Mouse (Mus musculus): ENCODE data around the gene Prrt2. TPM values are rescaled to one million over a fixed set of nuclear protein-coding genes. Genes with fewer than 3 reads are reported as not detected.

Gene Prrt2
- polyA plus RNA-seq, 1 experiment from 2014 or later: 21.9 TPM

Small RNA genes within 50 kb of the gene (microRNA-seq; reads per million reads assigned to microRNA genes)
- not detected for gene Gm44343 (ENCODE audit: borderline number of aligned reads)

Other genes with a start within 250 kb of the Prrt2 start
- 145 and 148 TPM in 2 replicates for gene Ypel3, start 244.3 kb downstream of the Prrt2 start, polyA plus RNA-seq (2015; fragmentation: Nextera tagmentation; extraction: Ambion mirVana)
- gene Tbx6, start 239.7 kb downstream of the Prrt2 start, polyA plus RNA-seq (2015; fragmentation: Nextera tagmentation; extraction: Ambion mirVana): 0.71 and 0.81 TPM in 2 replicates
- 232 and 234 TPM in 2 replicates for gene Ppp4c, start 228.7 kb downstream of the Prrt2 start, polyA plus RNA-seq (2015; fragmentation: Nextera tagmentation; extraction: Ambion mirVana)
- 0.53 and 0.71 TPM in 2 replicates for gene Fam57b, start 223.5 kb downstream of the Prrt2 start, polyA plus RNA-seq (2015; fragmentation: Nextera tagmentation; extraction: Ambion mirVana)
- gene 4930451I11Rik, start 189.6 kb downstream of the Prrt2 start, polyA plus RNA-seq (2015; fragmentation: Nextera tagmentation; extraction: Ambion mirVana): not detected in 2 replicates
- 0.85 and 1.6 TPM in 2 replicates for gene Doc2a, start 173.8 kb downstream of the Prrt2 start, polyA plus RNA-seq (2015; fragmentation: Nextera tagmentation; extraction: Ambion mirVana)
- 26.8 and 33.3 TPM in 2 replicates for gene Hirip3, start 159.2 kb downstream of the Prrt2 start, polyA plus RNA-seq (2015; fragmentation: Nextera tagmentation; extraction: Ambion mirVana)
- 84.4 and 92.0 TPM in 2 replicates for gene Ino80e, start 158.8 kb downstream of the Prrt2 start, polyA plus RNA-seq (2015; fragmentation: Nextera tagmentation; extraction: Ambion mirVana)
- 50.4 and 50.6 TPM in 2 replicates for gene Taok2, start 136.5 kb downstream of the Prrt2 start, polyA plus RNA-seq (2015; fragmentation: Nextera tagmentation; extraction: Ambion mirVana)
- 34.7 and 37.0 TPM in 2 replicates for gene Tmem219, start 98.3 kb downstream of the Prrt2 start, polyA plus RNA-seq (2015; fragmentation: Nextera tagmentation; extraction: Ambion mirVana)
- 19.1 and 20.2 TPM in 2 replicates for gene Kctd13, start 92.3 kb downstream of the Prrt2 start, polyA plus RNA-seq (2015; fragmentation: Nextera tagmentation; extraction: Ambion mirVana)
- gene Asphd1, start 71.6 kb downstream of the Prrt2 start, polyA plus RNA-seq (2015; fragmentation: Nextera tagmentation; extraction: Ambion mirVana): 0.15 and 0.37 TPM in 2 replicates
- gene Sez6l2, start 70.6 kb downstream of the Prrt2 start, polyA plus RNA-seq (2015; fragmentation: Nextera tagmentation; extraction: Ambion mirVana): 0.63 and 0.88 TPM in 2 replicates
- 106 TPM in 2 replicates for gene Cdipt, start 45.3 kb downstream of the Prrt2 start, polyA plus RNA-seq (2015; fragmentation: Nextera tagmentation; extraction: Ambion mirVana)
- 3.2 TPM in 2 replicates for gene Cdiptos, start 45.1 kb downstream of the Prrt2 start, polyA plus RNA-seq (2015; fragmentation: Nextera tagmentation; extraction: Ambion mirVana)
- gene Mvp, start 6.6 kb downstream of the Prrt2 start, polyA plus RNA-seq (2015; fragmentation: Nextera tagmentation; extraction: Ambion mirVana): 12.0 and 12.5 TPM in 2 replicates
- gene Pagr1b, start 4.7 kb downstream of the Prrt2 start, polyA plus RNA-seq (2015; fragmentation: Nextera tagmentation; extraction: Ambion mirVana): 0.33 and 0.43 TPM in 2 replicates
- gene Pagr1a, start 3.9 kb downstream of the Prrt2 start, polyA plus RNA-seq (2015; fragmentation: Nextera tagmentation; extraction: Ambion mirVana): 40.9 and 73.0 TPM in 2 replicates
- 55.0 and 78.2 TPM in 2 replicates for gene Gm42742, start 114 bp downstream of the Prrt2 start, polyA plus RNA-seq (2015; fragmentation: Nextera tagmentation; extraction: Ambion mirVana)
- 75.2 and 79.8 TPM in 2 replicates for gene Maz, start 5.8 kb upstream of the Prrt2 start, polyA plus RNA-seq (2015; fragmentation: Nextera tagmentation; extraction: Ambion mirVana)
- gene Kif22, start 21.3 kb upstream of the Prrt2 start, polyA plus RNA-seq (2015; fragmentation: Nextera tagmentation; extraction: Ambion mirVana): 87.5 and 90.6 TPM in 2 replicates
- not detected in 2 replicates for gene Zg16, start 66.1 kb upstream of the Prrt2 start, polyA plus RNA-seq (2015; fragmentation: Nextera tagmentation; extraction: Ambion mirVana)
- 4.8 and 6.3 TPM in 2 replicates for gene AI467606, start 70.1 kb upstream of the Prrt2 start, polyA plus RNA-seq (2015; fragmentation: Nextera tagmentation; extraction: Ambion mirVana)
- gene Qprt, start 101.0 kb upstream of the Prrt2 start, polyA plus RNA-seq (2015; fragmentation: Nextera tagmentation; extraction: Ambion mirVana): 2.0 and 3.3 TPM in 2 replicates
- gene Spn, start 116.6 kb upstream of the Prrt2 start, polyA plus RNA-seq (2015; fragmentation: Nextera tagmentation; extraction: Ambion mirVana): 0.61 and 0.67 TPM in 2 replicates
- gene Cd2bp2, start 174.8 kb upstream of the Prrt2 start, polyA plus RNA-seq (2015; fragmentation: Nextera tagmentation; extraction: Ambion mirVana): 56.4 and 61.8 TPM in 2 replicates
- gene Tbc1d10b, start 187.3 kb upstream of the Prrt2 start, polyA plus RNA-seq (2015; fragmentation: Nextera tagmentation; extraction: Ambion mirVana): 29.4 and 32.5 TPM in 2 replicates
- gene Mylpf, start 187.7 kb upstream of the Prrt2 start, polyA plus RNA-seq (2015; fragmentation: Nextera tagmentation; extraction: Ambion mirVana): 585 and 767 TPM in 2 replicates
- 41.3 and 42.5 TPM in 2 replicates for gene Zfp553, start 211.8 kb upstream of the Prrt2 start, polyA plus RNA-seq (2015; fragmentation: Nextera tagmentation; extraction: Ambion mirVana)
- 22.4 and 23.9 TPM in 2 replicates for gene Sept1, start 211.9 kb upstream of the Prrt2 start, polyA plus RNA-seq (2015; fragmentation: Nextera tagmentation; extraction: Ambion mirVana)
- 73.7 and 77.5 TPM in 2 replicates for gene Zfp771, start 223.1 kb upstream of the Prrt2 start, polyA plus RNA-seq (2015; fragmentation: Nextera tagmentation; extraction: Ambion mirVana)
- 141 and 142 TPM in 2 replicates for gene Dctpp1, start 239.5 kb upstream of the Prrt2 start, polyA plus RNA-seq (2015; fragmentation: Nextera tagmentation; extraction: Ambion mirVana)

All from embryonic facial prominence, embryonic 15.5 days (tissue).